Mouse (Mus musculus) embryonic stem cell, embryonic (primary cell): ENCODE measurements around the gene Art3.

ENCODE experiments used
- CTCF ChIA-PET, 4 experiments: fragments of 300-600 bp in 2 of 4; fragments of 350-600 bp in 2 of 4; sonication (Branson Sonifier 250); formaldehyde crosslinking; loops; one replicate each; lab custom pipeline; 2022; ENCODE audit warnings: inconsistent platforms in 2 of 4; lab: Charles Lee
- POLR2A ChIA-PET, 4 experiments: fragments of 300-600 bp in 2 of 4; fragments of 350-600 bp in 2 of 4; sonication (Branson Sonifier 250); formaldehyde crosslinking; loops; one replicate each; lab custom pipeline; 2022; ENCODE audit warnings: antibody characterized with exemption in 4 of 4, inconsistent platforms in 1 of 4; lab: Charles Lee

The Art3 gene

DNA sequence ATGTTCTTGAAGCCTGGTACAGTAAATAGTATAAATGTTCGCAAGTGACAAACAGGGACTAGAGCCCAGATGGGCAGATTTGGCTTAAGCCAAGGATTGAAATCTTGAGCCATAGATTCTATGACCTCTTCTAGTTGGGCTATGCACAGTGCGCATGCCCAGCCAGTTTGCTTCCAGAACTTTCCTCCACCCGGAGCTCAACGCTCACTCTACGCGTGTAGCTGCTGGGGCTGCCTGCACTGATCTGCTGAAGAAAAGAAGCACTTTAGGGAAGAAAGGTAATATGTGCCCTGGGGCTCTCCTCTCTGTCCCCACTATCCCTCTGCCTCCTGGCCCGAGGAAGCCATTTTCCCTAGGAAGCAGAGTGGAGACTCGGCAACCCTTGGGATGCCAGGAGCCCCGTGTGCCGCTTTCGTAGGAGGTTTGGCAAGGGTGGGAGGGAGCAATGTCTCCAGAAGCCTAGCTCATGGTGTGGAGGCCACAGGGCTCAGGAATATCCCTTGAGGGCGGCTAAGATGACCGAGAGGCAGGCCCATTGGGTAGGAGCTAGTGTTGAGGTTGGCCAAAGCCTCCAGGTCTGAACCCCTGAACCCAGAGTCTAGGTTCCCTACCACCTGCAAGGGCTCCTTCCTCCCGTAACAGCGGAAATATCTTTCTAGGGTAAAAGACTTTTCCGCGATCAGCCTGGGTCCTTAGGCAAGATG lies at the start of gene Art3:
Art3 (plus strand) TSS at position 193 of the 704 bp plus-strand sequence.
- CTCF ChIA-PET: interaction anchor here in 1 of 4 experiments (1.1 kb wide), 1 partner anchor 66 kb away, joined by 4 read pairs; no protein-coding TSS in a partner anchor
- POLR2A ChIA-PET: interaction anchor here in 2 of 4 experiments (0.6 to 1.6 kb wide), 7 partner anchors 9 to 545 kb away, joined by 3 to 4 read pairs (median 4); partner anchors contain the start of gene Sdad1 (in 1 of the 2)

DNA sequence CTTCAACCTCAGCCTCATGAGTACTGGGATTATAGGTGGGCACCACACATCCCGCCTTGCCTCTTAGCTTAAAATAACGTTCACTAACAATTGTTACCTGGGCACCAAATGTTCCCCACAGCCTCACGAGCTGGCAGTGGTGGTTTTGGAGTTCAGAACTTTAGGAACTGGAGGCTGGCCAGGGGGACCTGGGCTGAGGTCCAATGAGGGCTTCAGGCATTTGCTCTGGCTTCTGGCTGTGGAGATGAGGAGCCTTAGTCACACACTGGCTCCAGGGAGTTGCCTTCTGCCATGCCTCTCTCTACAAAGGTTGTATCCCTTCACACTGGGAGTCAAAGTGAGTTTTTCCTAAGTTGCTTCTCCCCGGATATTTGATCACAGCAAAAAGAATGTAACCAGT lies 49.1 kb upstream of the Art3 start:
- CTCF ChIA-PET: no interaction called here
- POLR2A ChIA-PET: interaction anchor here in 1 of 4 experiments (0.7 to 1.7 kb wide), 4 partner anchors 12 to 106 kb away, joined by 3 to 5 read pairs (median 4); no protein-coding TSS in a partner anchor

DNA sequence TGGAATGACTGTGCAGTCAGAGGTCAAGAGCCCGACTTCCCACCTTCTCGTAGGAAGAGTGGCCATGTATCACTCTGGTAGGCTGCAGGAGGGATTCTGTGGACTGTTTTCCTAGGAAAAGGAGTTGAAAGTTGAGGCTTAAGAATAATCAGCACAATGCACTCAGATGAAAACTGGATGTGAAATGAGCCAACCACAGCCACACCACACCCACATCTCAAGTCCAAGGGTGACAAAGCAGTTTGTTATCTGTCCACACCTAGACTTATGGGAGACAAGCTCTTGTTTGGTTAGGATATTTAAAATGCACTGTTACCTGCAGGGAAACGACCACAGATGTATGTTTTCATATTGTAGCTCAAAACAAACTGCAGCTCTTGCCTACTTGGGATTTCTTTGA lies 48.5 kb upstream of the Art3 start:
- CTCF ChIA-PET: interaction anchor here in 1 of 4 experiments (0.7 kb wide), 1 partner anchor 90 kb away, joined by 6 read pairs; no protein-coding TSS in a partner anchor
- POLR2A ChIA-PET: interaction anchor here in 1 of 4 experiments (0.7 to 1.8 kb wide), 6 partner anchors 12 to 106 kb away, joined by 3 to 8 read pairs (median 3); no protein-coding TSS in a partner anchor

DNA sequence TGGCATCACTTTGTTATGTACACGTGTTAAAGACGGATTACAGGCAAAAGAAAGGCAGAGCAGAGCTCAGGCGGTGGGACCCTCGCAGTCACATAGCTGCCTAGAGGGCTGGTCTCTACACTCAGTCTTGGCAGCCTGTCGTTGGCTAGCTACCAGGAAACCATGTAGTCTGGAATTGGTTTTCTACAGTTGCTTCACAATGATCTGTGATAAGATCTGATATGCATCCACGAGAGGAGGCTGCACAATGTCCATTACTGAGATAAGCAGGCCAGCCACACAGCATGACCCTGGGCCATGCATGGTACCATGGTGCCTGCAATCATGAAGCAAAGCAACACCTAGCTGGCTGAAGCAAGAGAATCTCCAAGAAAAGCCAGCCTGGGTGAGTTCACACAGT lies 43.8 kb upstream of the Art3 start:
- ChIA-PET POLR2A (interaction anchor here in 1 of 4 experiments (3.2 kb wide), 1 partner anchor 22 kb away, joined by 12 read pairs; the partner anchor contains the start of gene Sdad1), CTCF (no interaction called here)

DNA sequence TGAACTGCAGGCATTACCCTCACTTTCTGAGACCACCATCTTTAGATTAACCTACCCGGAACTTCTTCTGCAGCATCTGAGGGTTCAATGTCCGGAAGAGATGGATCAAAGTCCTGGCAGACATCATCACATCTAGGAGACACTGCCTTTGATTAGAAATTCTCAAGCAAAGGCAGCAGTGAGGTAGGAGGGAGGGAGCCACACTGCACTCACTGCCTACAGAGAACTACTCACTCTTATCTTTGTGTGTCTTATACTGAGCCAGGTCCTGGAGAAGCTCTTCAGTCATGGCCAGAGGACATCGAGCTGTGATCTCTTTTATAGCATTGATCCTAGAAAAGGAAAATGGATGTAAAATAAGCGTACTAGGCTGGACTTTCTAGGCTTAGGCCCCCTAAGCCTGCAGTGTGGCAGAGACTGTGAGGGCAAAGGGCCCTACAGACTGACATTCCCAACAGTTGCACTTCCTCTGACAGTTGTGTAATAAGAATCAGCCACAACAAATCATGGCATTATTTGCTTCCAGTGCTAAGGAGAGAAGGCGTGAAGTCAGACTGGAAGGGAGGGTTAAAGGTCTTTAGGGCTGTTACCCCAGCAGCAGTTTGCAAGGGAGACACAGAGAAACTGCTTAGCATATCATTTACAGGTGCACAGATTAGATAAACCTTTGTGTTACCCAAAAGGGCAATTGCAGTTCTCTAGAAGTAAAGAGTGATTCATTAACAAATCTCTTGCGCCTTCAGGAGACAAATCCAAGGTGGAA lies 39.8 kb upstream of the Art3 start:
- ChIA-PET POLR2A (no interaction called here), CTCF (no interaction called here)

DNA sequence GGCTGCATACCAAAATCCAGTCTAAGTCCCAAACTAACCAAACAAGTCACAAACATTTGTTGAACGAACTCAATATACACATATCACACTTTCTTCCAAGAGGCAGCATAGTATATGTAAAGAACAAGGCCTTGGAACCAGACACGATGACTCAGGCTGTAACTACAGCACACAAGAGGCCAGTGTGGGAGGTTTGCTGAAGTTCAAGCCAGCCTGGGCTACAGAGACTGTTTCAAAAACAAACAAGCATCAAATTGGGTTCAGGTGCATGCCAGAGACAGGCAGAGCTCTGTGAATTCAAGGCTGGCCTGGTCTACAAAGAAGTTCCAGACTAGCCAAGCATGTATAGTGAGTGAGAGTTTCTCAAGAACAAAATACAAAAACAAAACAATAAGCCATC lies 37.1 kb upstream of the Art3 start:
- CTCF ChIA-PET: no interaction called here
- POLR2A ChIA-PET: interaction anchor here in 3 of 4 experiments (0.7 to 2.2 kb wide), 3 partner anchors 9 to 84 kb away, joined by 3 to 7 read pairs (median 3); no protein-coding TSS in a partner anchor

DNA sequence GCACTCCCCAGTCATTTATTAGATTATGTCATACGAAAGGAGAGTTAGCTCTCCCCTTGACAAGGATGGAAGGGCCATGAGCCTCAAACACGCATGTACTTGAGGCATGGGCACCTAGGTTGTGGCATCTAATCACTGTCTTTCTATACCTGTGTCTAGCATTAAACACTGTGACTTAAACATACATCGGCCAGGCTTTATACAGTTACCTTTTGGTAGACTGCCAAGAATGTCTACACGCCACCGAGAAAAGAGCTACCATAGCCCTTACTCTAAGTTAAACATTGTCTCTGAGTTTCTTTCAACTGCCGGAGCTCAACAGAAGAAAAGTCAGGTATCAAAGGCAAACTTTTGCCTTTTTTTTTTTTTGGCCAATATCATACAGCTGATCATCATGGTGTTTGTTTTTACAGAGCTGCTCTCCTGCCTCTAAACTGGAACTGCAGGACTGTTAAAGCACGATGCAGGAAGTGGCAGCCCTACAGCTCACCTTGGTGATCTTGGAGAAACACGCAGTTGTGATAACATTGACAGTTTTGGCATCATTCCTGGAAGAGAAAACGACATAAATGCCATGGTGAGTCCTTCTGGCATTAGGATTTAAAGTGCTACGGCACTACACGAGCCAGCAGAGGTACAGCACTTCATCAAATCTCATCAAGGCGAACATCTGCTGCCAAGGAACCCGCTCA lies 29.3 kb upstream of the Art3 start:
- CTCF ChIA-PET: interaction anchor here in 3 of 4 experiments (0.6 to 1.4 kb wide), 4 partner anchors 78 to 101 kb away, joined by 3 to 6 read pairs (median 4); no protein-coding TSS in a partner anchor
- POLR2A ChIA-PET: interaction anchor here in 2 of 4 experiments (0.6 to 2.8 kb wide), 3 partner anchors 10 to 785 kb away, joined by 3 to 7 read pairs (median 3); partner anchors contain the start of gene Parm1 (in 1 of the 2)

DNA sequence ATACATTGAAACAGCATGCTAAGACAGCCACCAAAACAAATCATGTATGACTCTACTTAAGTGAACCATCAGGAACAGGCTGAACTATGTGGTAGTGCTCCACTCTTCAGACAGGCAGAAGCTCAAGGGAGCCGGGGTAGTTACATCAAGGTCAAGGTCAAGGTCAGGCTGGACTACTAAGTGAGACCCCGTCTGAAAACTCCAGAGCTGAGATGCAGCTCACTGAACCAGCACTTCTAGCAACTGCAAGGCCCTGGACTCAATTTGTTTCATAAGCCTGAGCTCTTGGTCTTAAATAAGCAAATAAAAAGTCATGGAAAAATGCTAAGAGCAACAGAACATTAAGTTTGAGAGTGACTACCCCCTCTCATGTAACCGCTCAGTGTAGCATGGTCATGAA lies 27.3 kb upstream of the Art3 start:
- ChIA-PET POLR2A (interaction anchor here in 2 of 4 experiments (0.5 to 2.8 kb wide), 4 partner anchors 8 to 120 kb away, joined by 3 to 8 read pairs (median 5); no protein-coding TSS in a partner anchor), CTCF (interaction anchor here in 2 of 4 experiments (0.6 to 1.1 kb wide), 3 partner anchors 66 to 82 kb away, joined by 3 read pairs; no protein-coding TSS in a partner anchor)

DNA sequence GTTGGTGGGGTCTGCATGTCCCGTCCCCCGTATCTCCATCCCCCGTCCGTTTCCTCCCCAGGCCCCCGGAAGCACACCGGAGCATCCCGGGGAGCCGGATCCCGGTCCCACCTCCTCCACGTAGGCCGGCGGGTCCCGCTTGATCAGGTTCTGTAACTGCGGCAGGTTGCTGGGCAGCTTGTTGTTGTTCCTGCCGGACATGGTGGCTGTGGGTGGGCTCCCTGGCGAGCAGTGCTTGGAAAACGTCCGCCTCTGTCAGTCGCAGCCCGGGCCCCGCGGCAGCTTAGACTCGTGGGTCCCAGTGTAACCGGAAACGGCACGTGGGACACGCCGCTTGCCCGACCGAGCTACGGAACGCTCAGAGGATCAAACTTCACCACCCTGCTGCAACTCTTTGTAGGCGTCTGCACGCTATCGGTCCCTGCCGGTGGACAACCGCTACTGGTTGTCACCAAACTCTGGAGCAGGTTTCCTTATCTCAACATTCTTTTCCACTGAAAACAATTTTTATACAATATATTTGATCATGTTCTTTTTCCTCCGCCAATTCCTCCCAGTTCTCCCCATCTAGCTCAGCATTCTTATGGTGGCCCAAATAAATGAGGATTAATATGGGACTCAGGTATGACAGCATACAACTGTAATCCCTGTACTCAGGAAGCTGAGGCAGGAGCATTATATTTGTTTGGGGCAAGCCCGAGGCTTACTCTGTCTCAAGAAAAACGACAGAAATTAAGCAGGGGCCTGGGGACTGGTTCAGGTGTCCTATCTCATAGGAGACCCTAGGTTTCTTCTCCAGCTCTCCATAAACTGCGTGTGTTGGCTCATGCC lies 21.7 kb upstream of the Art3 start, which contains the start of gene Sdad1:
Sdad1 (minus strand) TSS at position 799 of the 831 bp plus-strand sequence.
- POLR2A ChIA-PET: interaction anchor here in 2 of 4 experiments (0.6 to 3.3 kb wide), 26 partner anchors 8 to 612 kb away, joined by 3 to 19 read pairs (median 4); partner anchors contain the start of genes Naaa (in 2 of the 2) and G3bp2 (in 1 of the 2)
- CTCF ChIA-PET: interaction anchor here (0.5 to 2.4 kb wide), 23 partner anchors 9 to 793 kb away, joined by 3 to 12 read pairs (median 4); partner anchors contain the start of genes Naaa (in 1 of the 4) and Parm1 (in 1 of the 4)

DNA sequence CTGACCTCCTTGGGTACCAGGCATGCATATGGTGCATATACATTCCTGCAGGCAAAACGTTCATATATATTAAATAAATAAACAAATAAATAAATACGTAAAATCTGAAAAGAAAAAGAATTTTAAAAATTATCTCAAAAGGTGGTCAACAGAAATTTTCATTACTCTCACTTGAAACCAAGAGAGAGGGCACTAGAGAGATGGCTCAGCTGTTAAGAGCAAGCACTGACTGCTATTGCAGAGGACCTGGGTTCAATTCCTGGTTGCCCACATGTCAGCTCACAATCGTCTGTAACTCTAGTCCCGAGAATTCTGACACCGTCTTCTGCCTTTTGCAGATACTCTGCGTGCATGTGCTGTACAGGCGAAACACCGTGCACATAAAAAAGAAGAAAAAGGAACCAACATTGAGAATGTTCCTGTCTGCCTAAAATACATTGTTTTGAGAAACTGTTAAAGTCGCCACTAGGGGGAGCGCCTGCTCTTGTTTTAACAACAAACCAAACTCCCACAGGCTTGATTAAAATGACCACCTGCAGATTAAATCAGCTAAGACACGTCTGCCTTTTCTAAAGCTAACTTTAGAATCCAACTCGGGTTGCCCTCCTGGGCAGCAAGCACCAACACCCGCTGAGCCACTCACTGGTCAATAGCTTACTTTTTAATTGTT lies 19.4 kb upstream of the Art3 start:
- ChIA-PET CTCF (interaction anchor here (0.6 to 2.1 kb wide), 31 partner anchors 9 to 958 kb away, joined by 3 to 14 read pairs (median 3); partner anchors contain the start of gene Ccdc158 (in 1 of the 4)), POLR2A (interaction anchor here in 3 of 4 experiments (0.6 to 1.5 kb wide), 5 partner anchors 10 to 99 kb away, joined by 3 to 5 read pairs (median 4); partner anchors contain the start of gene Art3 (in 1 of the 3))

DNA sequence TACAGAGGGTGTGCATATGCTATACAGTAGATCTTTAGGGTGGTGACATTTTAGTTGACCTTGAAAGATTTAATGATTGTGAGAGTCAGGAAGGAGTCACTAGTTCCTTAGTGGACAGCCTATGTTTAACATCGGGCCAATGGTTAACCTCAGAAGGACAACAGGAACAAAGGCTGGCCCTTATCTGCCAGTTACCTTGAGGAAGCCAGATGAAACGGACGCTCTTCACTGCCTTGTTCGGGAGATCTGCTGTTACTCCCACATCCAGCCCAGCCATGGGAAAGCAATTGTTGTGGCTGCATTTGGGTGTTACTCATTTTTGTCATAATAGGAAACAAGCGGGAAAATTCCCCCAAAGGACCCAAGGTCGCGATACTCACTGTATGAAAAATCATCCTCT lies 17.9 kb upstream of the Art3 start:
- POLR2A ChIA-PET: no interaction called here
- CTCF ChIA-PET: interaction anchor here in 1 of 4 experiments (2.1 kb wide), 1 partner anchor 84 kb away, joined by 4 read pairs; no protein-coding TSS in a partner anchor

DNA sequence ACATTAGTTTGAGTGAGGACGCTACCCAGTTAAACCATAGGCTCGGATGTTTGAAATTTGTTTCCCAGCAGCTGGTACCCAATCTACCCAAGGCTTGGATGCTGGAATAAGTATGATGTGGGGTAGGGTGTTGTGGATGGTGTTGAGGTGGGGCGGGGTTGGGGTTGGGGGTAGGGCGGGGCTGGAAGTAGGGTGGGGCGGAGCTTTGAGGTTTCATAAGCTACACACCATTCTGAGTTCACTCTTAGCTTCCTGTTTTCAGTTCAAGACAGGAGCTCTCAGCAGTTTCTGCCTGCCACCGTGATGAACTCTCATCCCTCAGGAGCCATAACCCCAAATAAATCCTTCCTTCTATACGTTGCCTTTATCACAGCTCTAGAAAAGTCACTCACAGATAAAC lies 13.5 kb upstream of the Art3 start:
- ChIA-PET POLR2A (interaction anchor here in 1 of 4 experiments (1.0 kb wide), 1 partner anchor 8 kb away, joined by 5 read pairs; the partner anchor contains the start of gene Sdad1), CTCF (interaction anchor here in 1 of 4 experiments (1.0 to 1.5 kb wide), 2 partner anchors 8 to 67 kb away, joined by 3 read pairs; partner anchors contain the start of gene Sdad1)

DNA sequence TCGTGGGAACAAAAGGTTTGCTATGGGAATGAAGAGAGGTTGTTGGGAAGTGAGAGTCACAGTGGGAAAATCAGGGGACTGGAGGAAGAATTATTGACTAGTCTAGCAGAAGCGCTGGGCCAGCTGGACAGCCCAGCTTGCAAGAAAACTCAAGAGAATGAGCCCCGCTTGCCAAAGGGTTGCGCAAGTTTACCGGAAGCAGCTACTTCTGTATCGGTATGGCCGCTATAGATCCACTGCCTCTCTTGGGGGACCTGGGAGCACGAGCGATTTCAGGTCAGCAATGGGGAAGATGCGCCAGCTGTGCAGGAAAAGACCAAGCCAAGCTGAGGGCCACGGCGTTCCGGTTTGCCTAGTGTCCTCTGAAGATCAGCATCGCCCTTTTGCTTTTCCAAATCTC lies 13.0 kb upstream of the Art3 start:
- CTCF ChIA-PET: interaction anchor here in 1 of 4 experiments (1.0 to 1.5 kb wide), 2 partner anchors 9 to 66 kb away, joined by 3 read pairs; partner anchors contain the start of gene Sdad1
- POLR2A ChIA-PET: interaction anchor here in 1 of 4 experiments (1.0 kb wide), 1 partner anchor 9 kb away, joined by 5 read pairs; the partner anchor contains the start of gene Sdad1

DNA sequence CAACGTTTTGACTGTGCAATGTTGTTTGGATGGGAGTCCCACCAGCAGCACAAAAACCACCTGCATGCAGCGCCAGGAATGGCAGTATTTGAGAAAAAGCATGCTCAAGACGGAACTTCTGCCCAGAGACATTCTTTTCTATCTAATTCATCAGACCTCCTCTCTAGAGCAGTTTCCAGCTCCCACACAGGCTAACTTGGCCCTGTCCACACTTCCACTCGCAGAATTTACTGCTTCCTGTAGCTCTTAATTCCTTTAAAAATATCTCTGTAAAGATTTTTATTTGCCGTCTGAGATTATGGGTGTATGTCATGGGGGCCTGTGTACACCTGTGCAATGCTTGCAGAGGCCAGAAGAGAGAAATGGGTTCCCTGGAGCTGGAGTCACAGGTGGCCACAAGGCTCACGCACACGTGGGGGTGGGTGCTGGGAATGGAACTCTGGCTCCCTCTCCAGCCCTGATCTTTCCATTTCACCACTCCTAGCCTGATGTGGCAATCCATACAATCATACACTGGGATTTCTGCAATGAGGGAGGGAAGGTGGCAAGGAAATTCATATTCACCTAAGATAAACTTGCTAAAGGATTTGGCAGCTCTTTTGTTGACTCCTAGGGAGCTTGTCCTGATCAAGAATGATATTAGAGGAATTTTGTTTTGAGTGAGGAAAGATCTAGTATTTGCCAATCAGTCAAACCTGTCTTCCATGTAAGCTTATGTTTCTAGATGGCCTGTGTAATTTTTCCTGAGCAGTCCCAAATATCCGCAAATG lies 9.8 kb upstream of the Art3 start:
- CTCF ChIA-PET: interaction anchor here in 3 of 4 experiments (0.7 to 1.3 kb wide), 3 partner anchors 9 to 76 kb away, joined by 3 to 4 read pairs (median 3); no protein-coding TSS in a partner anchor
- POLR2A ChIA-PET: interaction anchor here in 2 of 4 experiments (0.7 to 1.3 kb wide), 3 partner anchors 10 to 79 kb away, joined by 3 read pairs; partner anchors contain the start of gene Art3 (in 1 of the 2)

DNA sequence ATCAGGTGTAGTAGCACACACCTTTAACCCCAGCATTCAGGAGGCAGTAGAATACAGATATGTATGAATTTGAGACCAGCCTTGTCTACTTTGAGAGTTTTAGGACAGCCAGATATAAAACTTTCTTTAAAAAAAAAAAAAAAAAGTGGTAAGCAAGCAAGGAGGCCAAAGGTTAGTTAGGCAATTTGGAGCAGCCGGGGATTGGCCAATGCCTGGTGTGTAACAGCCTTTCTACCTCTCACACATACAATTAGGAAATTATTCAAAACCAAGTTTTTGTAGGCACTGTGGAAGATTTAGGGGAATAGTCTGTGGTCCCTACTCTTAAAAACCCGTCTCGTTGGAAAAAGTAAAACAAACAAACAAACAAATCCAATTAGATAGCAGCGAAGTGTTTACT lies 9.0 kb upstream of the Art3 start:
- ChIA-PET POLR2A (interaction anchor here in 1 of 4 experiments (1.3 kb wide), 1 partner anchor 9 kb away, joined by 3 read pairs; the partner anchor contains the start of gene Art3), CTCF (interaction anchor here in 1 of 4 experiments (1.1 kb wide), 1 partner anchor 75 kb away, joined by 3 read pairs; no protein-coding TSS in a partner anchor)
